Mouse (Mus musculus) layer of hippocampus, adult 2 months (tissue): ENCODE data around the gene Ugcg. TPM values are rescaled to one million over a fixed set of nuclear protein-coding genes. Genes with fewer than 3 reads are reported as not detected.

Source experiments
- DNase-seq, 2 experiments: peaks; one replicate each; pipeline ENCODE4 v3.0.0; 2022; ENCODE audit warnings: low spot score in 2 of 2
- H3K27ac ChIP-seq: fragments of 200-600 bp; 2 replicates; pipeline ENCODE4 v1.8.1; 2022
- H3K4me3 ChIP-seq: fragments of 200-600 bp; 2 replicates; pipeline ENCODE4 v1.8.1; 2022; ENCODE audit warnings: mild to moderate bottlenecking
- CTCF ChIP-seq: fragments of 200-600 bp; conservative IDR thresholded peaks from 2 replicates; pipeline ENCODE4 v1.8.1; 2022; ENCODE audit warnings: antibody characterized with exemption, mild to moderate bottlenecking, moderate library complexity
- total RNA-seq, 2 experiments: library from RNA; stranded (reverse); gene quantifications; 2 replicates each; pipeline ENCODE4 v1.2.3; 2021

Ugcg gene
- total RNA-seq, 2 experiments from 2014 or later = 67.1 to 68.0 TPM

- no peak for TF ChIP-seq CTCF
- no peak for DNase-seq
- H3K27ac ChIP-seq = no peak overlapping the region
- H3K4me3 ChIP-seq = no peak overlapping the region
These were observed 51.1 kb downstream of the Ugcg start for GRCm38 (mm10) chr4:59240160-59240559.

GRCm38 (mm10) chr4:59241096-59241495 lies 52.0 kb downstream of the Ugcg start:
- H3K4me3 ChIP-seq = no peak overlapping the region
- H3K27ac ChIP-seq = no peak overlapping the region
- TF ChIP-seq CTCF = peak; percentile 36
- DNase-seq = no peak

- H3K27ac ChIP-seq = no peak overlapping the region
- no peak overlapping the region for H3K4me3 ChIP-seq
- DNase-seq = no peak
- no peak for TF ChIP-seq CTCF
These were observed 53.2 kb downstream of the Ugcg start for GRCm38 (mm10) chr4:59242221-59242620.

GRCm38 (mm10) chr4:59243802-59244493 lies 54.9 kb downstream of the Ugcg start:
- no peak overlapping the region for H3K4me3 ChIP-seq
- DNase-seq = no peak
- H3K27ac ChIP-seq = no peak overlapping the region
- TF ChIP-seq CTCF = no peak

GRCm38 (mm10) chr4:59244791-59245555 lies 55.9 kb downstream of the Ugcg start:
- TF ChIP-seq CTCF = no peak
- no peak for DNase-seq
- no peak overlapping the region for H3K4me3 ChIP-seq
- H3K27ac ChIP-seq = no peak overlapping the region

- TF ChIP-seq CTCF = no peak
- Histone ChIP-seq H3K4me3 (no peak overlapping the region), H3K27ac (no peak overlapping the region)
- no peak for DNase-seq
These were observed 56.7 kb downstream of the Ugcg start for GRCm38 (mm10) chr4:59245776-59246175.

- H3K4me3 ChIP-seq = no peak overlapping the region
- H3K27ac ChIP-seq = no peak overlapping the region
- DNase-seq = no peak
- no peak for TF ChIP-seq CTCF
These were observed 58.5 kb downstream of the Ugcg start for GRCm38 (mm10) chr4:59247545-59247944.

GRCm38 (mm10) chr4:59248035-59248434 lies 59.0 kb downstream of the Ugcg start:
- TF ChIP-seq CTCF = no peak
- Histone ChIP-seq H3K4me3 (no peak overlapping the region), H3K27ac (no peak overlapping the region)
- DNase-seq = no peak

GRCm38 (mm10) chr4:59252386-59253054 lies 63.5 kb downstream of the Ugcg start:
- Histone ChIP-seq H3K27ac (no peak overlapping the region), H3K4me3 (no peak overlapping the region)
- TF ChIP-seq CTCF = no peak
- DNase-seq = no peak

GRCm38 (mm10) chr4:59253055-59253434 lies 64.0 kb downstream of the Ugcg start:
- H3K27ac ChIP-seq = no peak overlapping the region
- no peak for DNase-seq

GRCm38 (mm10) chr4:59254397-59254796 lies 65.3 kb downstream of the Ugcg start:
- DNase-seq = no peak
- Histone ChIP-seq H3K4me3 (no peak overlapping the region), H3K27ac (no peak overlapping the region)
- TF ChIP-seq CTCF = no peak

More at GRCm38 (mm10) chr4:59253055-59253434, 64.0 kb downstream of the Ugcg start:
- no peak overlapping the region for H3K4me3 ChIP-seq
- TF ChIP-seq CTCF = no peak

- Histone ChIP-seq H3K27ac (no peak overlapping the region), H3K4me3 (no peak overlapping the region)
- TF ChIP-seq CTCF = no peak
- DNase-seq = no peak
These were observed 66.9 kb downstream of the Ugcg start for GRCm38 (mm10) chr4:59255988-59256387.

- Histone ChIP-seq H3K4me3 (no peak overlapping the region), H3K27ac (no peak overlapping the region)
- DNase-seq = no peak
- TF ChIP-seq CTCF = no peak
These were observed 68.8 kb downstream of the Ugcg start for GRCm38 (mm10) chr4:59257866-59258265.
